Mouse (Mus musculus) MEL-GATA-1-ER (cell line): ENCODE measurements around the gene Paqr6.

Source experiments
- DNase-seq: peaks from one replicate; pipeline ENCODE4 v3.0.0-alpha.2; 2012; ENCODE audit warnings: low read depth; ENCODE audit errors: extremely low read depth

The Paqr6 gene

DNA sequence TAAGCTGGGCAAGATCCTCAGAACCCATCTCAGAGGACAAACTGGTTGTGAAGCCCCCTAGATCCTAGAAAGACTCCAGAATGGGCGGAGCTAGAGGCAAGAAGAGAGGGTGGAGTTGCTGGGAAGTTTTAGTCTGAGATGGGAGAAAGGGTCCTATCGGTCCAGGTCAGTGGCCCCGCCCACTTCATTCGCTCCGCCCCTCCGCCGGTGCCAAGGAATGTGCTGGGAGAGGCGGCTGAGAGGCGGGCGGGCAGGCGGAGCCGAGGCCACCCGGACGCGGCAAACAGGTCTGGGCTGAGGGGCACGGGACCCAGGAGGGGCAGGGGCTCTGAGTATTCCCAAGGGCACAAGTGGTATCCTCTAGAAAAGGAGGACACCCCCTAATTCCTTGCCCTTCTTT is at the start of gene Paqr6:
Paqr6 (plus strand) TSS at position 248 of the 400 bp plus-strand sequence.
- DNase-seq, result no peak

DNA sequence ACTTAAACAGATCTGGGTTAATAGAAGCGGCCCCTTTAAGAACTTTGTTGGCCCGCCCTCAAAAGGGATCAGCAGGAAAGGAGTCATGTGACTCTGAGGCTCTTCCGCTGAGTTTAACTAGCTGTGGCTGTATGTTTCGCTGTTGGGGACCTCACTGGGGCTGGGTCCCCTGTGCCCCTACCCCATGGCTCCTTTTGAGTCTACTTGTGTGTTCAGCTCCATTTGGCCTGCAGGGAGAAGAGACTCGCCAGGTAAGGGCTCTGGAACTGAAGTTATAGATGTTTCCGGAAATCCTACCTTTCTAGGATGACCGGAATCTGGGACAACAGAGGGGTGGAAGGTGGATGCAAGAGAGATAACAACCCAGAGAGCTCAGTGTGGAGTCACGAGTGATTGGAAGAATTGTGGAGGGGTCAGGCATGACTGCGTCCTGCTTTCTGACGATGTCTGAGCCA is 39.4 kb upstream of the Paqr6 start, which contains the start of gene Glmp:
Glmp (plus strand) TSS at position 73 of the 455 bp plus-strand sequence.
- DNase-seq, result peak; percentile 52

DNA sequence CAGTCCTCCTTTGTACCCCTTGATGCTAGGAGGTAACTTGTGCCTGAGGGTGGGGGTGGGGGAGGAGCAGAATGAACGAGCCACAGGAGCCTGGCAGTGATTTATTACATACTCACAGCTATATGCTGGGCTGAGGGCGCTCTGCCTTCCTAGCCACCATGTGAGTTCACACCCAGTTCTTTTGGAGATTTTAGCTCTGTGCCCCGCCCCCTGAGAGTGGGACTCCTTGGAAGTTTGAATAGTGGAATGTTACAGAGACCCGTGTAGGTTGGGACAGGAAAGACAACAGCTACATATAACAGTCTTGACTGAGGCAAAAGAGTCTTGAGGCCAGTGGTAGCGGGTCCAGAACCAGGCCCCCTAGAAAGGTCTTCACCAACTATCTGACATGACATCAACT is 35.4 kb upstream of the Paqr6 start:
- no peak for DNase-seq

DNA sequence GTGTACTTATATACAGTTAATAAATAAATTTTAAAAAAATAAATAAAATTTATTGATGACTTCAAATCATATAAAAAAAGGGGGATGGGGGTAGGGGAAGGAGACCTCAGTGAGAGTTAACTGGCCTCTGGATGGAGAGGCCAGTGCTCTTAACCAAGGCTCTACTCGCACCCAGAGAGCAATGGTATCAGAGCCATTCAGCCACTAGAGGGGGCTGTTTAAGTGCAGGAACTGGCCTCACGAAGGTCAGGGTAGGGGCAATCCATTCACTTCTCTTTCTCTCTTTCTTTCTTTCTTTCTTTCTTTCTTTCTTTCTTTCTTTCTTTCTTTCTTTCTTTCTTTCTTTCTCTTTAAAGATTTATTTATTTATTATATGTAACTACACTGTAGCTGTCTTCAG is 33.1 kb upstream of the Paqr6 start:
- DNase-seq, result peak; percentile 54

DNA sequence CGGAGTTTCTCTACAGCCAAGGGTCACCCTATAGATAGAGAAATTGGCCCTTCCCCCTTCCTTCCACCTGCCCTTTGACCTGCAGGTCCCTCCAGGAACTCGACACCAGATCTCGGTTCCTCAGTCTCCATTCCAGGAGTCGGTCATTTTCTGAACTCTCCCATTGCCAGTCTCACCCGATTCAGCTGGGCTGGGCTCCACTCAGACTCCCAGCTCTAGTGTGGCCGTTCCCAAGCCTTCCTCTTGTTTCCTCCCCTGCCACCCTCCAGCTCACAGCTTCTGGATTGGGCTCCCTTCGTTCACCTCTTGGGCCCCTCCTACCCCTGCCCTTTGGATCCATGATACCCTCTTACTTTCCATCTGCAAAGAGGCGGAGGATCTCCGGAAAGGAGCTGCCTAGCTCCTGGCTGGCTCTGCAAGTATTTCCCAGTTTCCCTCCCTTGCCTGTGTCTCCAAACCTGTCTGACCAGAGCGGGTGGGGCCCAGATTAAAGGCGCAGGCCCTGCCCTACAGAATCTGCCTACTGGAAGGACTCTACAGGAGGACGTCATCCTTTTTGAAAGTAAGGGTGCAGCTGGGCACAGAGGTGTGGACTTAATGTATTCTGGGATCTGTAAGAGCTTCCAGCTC is 30.2 kb upstream of the Paqr6 start:
- no peak for DNase-seq

DNA sequence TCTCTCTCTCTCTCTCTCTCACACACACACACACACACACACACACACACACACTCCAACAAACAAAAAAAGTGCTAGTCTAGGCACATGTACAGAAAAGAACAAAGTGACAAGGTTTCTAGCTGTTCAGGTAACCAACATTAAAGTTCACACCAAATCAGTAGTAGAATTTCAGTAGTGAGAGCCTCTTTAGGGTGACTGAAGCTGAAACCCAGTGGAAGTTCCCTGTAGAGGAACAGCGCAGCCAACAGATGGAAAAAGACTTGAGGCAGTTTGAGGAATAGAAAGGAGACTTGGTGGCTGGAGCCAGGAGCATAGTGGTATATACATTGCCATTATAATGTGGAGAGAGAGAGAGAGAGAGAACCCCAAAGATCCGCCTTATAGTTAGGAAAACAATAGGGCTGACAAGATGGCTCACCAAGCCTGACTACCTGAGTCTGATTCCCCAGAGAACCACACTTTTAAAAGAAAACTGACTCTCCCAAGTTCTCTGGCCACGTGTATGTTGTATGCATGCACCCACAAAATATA is 29.4 kb upstream of the Paqr6 start:
- no peak for DNase-seq

DNA sequence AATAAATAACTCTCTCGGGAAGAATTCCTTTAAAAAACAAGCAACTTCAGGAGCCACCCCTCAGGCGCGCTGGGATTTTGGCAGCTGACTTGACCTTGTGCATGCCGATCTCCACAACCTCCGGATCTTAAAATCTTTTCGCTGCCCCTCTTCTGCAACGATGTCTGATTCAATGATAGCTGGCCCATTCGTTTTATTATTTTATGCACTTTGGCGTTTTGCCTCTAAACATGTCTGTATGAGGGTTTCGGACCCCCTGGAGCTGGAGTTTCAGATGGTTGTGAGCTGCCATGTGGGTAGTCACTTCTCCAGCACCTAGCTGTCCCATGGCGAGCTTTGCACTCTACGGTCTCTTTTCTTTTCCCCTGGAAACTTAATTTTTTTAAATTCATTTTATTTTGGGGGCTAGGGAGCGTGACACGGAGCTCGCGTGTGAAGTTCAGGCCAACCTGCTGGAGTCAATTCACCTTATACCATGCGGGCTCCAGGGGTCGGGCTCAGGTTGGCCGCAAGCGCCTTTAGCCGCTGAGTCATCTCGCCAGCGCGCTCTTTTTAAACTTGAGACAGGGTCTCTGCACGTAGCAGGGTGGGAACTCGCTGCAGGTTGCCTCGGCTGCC is 28.8 kb upstream of the Paqr6 start:
- DNase-seq, result no peak

DNA sequence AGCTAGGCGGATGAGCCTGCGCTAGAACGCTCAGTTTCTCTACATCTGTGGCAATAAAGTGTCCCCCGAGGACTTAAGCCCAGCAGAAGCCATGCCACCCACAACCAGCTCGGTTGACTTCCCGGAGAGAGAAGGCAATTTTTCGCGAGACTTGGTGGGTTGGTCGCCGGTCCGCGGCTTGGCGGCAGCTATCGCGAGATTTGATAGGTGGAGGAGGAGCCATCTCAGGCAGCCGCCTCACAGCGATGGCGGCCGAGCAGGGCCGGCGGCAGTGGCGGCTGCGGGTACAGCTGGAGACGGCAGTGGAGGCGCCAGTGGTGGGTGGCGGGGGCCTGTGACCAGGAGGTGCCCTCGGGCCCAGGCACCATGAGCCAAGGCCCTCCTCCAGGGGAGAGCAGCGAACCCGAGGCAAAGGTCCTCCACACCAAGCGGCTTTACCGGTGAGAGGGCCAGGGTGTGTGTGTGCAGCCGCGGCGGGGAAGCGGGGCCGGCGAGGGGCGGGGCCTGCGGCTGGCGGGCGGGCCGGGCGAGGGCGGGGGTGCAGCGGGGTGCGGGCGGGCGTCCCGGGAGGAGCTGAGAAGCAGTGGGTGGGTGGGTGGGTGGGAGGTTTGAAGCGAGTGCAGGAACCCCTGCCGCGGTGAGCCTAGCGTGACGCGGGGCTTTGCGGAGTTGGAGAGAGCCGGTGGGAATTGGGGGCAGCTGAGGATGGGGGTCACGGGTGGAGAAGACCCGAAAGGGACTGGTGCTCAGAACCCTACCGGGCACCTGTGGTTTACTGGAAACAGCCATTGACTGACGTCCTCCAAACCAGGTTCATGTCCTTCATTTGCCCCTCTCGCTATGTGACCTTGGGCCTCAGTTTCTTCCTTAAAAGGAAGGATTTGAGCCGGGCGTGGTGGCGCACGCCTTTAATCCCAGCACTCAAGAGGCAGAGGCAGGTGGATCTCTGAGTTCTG is 28.0 kb upstream of the Paqr6 start, which contains the start of the genes Tmem79 and Smg5:
Tmem79 (minus strand) TSS at position 91 of the 956 bp plus-strand sequence.
Smg5 (plus strand) TSS at position 203 of the 956 bp plus-strand sequence.
- peak; percentile 93 for DNase-seq

DNA sequence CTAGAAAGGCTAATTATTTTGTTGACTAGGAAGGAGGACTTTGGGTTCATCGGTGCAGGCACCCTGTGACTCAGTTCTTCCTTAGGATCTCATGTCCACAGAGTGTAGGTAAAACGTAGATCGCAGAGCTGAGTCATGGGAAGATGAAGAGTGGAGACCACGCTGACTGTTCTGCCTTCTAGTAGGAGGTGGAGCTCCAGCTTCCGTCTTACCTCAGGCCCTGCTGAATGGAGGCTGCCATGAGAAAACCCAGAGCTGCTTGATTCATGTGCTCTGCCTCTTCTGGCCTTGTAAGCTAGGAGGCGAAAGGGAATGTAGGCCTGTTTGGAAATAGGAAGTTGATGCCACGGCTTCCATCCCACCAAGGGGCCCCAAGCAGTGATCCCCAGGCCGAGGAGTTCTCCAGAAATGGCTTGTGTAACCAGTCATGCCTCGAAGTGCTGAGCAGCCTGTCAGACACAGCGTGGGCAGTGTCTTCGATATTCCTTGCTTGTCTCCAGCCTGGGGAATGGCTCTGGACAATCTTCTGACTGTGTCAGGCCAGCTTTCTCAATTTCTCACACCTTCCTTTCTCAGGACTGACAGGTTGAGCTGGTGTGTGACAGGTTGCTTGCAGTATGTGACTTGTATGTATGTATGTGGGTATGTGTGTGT is 26.9 kb upstream of the Paqr6 start:
- DNase-seq, result no peak

DNA sequence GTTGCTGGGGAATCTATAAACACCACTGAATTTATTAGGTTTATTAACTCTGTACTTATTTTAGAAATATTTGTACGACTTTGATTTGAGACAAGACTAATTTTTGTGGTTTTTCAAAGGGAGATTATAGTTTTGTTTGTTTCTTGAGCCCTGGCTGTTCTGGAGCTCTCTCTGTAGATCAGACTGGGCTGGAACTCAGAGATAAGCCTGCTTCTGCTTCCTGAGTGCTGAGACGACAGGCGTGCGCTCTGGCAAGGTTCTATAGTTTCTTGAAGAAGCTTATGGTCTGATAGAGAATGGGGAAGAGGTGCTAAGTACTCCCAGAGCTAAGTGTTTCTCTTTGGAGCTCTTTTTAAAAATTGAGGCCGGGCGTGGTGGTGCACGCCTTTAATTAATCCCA is 26.1 kb upstream of the Paqr6 start:
- peak; percentile 99 for DNase-seq

DNA sequence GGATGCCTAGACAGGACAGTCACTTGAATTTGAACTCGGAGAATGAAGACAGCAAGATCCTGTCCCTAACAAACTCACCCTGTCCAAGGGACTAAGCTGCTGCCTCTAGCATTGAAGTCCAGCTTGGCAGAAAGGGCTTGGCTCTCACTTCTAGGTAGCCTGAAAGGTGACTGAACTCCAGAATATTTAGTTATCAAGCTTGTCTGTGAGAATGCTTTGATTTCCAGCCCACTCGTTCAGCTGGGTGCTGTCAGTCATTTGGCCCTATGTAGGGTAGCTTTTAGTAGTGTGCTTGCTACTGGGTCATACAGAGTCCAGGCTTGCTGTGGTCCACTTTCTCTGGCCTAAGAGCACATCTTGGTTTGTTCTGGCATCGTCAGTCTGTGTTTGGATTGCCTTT is 25.4 kb upstream of the Paqr6 start:
- DNase-seq, result no peak

DNA sequence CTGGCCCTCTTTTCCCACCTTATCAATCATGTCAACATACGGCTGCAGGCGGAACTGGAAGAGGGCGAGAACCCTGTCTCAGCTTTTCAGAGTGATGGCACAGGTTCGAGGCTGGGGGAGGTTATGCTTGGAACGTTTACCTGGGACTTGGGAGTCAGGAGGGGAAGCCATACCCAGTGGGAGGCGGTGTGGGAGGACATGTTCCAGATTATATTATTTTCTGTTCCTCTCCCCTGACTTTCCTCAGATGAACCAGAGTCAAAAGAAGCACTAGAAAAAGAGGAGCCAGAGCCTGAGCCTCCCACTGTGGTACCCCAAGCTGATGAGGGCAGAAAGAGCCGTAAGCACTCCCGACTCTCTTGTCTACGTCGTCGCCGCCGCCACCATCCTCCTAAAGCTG is 13.7 kb upstream of the Paqr6 start:
- DNase-seq, result no peak

DNA sequence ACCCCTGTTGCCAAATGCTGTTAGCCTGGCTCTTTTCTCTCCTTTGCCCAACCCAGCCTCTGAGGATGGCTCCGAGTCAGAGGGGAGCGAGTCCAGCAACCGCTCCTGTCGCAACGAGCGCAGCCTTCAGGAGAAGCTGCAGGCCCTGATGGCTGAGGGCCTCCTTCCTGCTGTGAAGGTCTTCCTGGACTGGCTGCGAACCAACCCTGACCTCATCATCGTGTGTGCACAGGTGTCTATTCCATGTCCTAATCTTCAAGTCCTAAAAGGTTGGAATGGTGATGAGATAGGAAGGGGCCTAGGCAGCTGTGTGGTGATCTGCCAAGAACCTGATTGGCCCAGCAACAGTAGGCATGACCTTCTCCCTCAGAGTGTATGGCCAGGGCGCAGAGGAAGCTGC is 11.5 kb upstream of the Paqr6 start:
- DNase-seq, result no peak

DNA sequence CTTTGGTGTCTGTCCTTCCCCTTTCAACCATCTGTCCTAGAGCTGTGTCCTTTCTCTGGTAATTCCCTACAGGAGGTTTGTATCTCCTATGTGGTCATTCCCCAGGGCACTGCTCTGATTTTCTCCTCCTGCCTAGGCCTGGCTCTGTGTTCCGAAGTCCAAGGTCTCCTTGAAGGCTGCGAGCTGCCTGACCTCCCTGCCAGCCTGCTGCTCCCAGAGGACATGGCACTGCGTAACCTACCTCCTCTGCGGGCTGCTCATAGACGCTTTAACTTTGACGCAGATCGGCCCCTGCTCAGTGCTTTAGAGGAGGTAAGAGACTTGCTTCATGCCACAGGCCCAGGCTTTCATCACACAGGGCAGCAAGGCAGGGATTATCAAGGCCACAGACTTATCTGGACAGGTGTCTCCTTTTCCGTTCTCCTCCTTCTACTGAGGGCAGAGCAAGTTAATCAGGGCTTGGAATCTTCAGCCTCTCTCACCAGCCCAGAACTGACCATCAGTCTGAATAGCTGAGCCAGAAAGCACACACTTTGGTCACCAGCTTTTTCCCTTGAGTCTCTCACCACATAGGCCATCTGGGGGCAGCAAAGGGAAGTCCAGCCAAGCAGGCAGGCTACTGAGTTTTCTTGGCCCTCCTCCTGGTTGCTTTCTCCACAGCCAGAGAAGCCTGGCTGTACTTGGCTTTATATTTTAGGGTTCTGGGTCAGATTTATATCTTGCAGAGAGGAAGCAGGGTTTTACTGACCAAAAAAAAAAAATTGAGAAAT is 9.8 kb upstream of the Paqr6 start:
- DNase-seq, result no peak

DNA sequence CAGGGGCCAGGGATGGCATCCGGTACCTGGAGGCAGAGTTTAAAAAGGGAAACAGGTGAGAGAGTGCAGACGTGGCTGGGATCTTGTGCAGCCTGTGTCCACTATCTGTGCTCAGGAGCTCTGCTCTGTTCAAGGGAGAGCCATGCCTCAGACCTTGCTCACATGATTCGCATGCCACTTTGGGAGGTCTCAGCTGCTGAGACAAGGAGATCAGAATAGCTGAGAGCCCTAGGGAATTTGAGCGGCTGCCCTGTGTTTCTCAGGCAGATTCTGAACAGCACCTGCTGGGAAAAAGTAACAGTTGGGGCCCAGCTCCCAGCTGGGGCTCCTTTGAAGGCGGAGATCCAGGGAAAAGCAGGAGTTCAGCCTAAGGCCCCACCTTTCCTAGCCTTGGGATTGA is 4.8 kb upstream of the Paqr6 start:
- no peak for DNase-seq

DNA sequence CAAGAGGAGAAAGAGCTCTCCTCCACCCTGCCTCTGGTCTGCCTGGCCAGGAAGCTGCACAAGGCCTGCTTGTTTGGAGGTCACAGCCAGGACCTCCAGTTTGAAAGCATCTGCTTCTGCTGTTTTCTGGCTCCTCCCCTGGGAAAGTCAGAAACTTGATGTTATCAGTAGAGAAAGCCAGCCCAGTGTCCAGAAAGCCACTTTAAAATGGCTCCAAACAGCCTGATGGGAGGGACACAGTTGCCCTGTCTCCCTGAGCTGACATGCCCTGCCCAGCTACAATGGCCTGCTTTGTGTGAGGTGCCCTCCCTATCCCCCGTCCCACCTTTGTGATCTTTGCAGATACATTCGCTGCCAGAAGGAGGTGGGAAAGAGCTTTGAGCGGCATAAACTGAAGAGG is 4.4 kb upstream of the Paqr6 start:
- no peak for DNase-seq

DNA sequence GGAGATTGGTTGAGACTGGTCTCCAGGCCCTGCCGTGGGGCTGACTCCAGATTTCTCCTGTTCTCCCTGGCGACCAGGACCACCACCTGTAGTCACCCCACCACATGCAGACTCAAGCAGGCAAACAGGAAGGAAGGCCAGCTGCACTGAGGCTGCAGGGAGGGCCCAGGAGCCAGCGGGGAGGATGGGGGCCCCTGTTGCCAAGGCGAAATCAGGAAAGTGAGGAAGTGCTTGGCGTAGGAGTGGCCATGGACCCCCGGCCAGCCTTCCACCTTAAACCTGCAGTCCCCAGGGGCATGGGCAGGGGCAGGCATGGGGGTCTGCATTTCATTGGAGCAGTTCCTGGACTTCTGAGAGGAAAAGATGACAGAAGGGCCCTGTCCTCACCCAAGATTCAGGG is 3.3 kb upstream of the Paqr6 start:
- no peak for DNase-seq

DNA sequence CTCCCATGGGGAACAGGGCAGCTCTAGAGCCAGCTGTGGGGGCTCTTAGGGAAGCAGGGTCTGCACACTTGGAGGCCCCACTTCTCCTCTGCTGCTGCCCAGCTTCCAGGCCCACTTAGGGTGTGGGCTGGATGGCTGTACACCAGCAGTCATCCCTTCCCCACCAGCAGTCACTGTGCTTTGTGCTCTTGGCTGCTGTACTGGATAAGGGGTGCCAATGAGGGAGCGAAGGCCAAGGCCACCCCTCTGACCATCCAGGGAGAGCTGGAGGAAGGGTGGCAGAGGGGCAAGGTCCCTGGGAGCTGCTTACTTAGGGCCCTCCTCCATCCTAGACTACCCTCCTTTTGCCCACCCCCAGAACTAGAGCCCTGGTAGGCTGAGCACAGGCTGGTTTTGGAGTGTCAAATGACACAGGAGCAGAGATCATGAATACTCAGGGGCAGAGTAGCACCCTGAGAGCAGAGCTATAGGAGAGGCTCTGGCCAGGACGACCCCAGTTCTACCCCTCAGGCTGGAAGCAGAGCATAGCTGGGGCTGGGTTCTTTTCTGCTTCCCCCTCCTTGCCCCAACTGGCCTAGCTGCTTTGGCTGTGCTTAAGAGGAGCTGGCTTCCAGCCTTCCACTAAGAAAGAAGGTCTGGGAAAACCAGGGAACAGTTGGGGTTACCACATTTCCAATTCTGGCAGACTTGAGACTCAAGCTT is 2.6 kb upstream of the Paqr6 start:
- DNase-seq, result no peak

DNA sequence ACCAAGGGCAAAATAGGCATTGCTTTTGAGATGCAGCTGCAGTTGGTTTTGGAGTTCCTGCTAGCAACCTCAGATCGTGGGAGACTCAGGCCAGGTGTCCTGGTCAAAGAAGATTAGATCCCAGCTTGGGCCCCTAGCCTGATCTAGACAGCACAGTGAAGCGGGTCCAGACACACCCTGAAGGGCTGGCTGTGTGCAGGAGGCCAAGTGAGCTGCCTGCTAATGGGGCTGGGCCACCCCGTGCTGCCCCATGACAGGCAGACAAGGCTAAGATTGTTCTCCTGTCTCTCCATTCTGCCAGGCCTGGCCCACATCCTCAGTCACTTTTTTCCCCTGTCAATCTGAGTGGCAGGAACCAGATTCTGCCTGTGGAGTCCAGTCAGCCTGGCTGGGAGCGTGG is 684 bp upstream of the Paqr6 start:
- no peak for DNase-seq
